Mouse (Mus musculus): ENCODE measurements around the gene Tm4sf19.

The Tm4sf19 gene

DNA sequence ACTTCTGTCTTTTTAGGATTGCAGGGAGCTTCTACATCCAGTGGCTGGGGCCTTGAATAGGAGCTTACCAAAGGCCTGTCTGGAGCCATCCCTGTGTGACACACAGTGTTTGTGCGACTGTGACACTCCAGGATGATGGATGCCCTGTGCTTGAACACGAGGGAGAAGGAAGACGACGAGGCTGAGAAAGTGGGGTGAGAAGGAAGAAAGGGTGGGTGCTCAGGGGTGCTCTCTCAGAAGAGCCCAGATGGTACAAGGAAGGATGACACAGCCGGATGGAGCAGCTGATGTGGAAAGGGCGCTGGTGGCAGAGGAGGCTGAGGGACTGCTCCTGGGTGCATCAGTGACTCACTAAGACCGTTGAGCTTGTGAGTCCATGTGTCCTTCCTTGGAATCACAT lies at the start of gene Tm4sf19:
Gene Tm4sf19, plus strand, starts transcription at position 240 of the 400 bp plus-strand sequence.
- in situ Hi-C loops (cut with MseI, MboI): no loop called here

DNA sequence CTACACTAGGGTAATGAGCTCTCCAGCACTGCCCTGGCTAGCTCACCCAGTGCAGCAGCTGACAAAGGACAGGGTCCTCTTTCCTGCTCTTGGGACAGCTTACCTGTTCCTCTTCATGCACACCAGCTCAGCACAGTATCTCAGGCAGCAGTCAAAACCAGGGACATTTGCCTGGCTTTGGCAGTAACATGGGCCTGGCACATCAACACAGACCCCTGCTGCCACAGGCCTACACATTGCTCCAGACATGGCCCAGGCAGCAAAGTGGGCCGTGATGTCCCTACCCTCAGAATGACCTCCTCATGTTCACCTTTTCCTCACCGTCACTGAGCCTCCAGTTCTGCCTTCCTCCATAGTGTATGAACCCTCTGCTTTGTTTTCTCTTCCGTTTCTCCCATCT lies 49.5 kb upstream of the Tm4sf19 start:
- in situ Hi-C loops (cut with MseI, MboI): no loop called here

DNA sequence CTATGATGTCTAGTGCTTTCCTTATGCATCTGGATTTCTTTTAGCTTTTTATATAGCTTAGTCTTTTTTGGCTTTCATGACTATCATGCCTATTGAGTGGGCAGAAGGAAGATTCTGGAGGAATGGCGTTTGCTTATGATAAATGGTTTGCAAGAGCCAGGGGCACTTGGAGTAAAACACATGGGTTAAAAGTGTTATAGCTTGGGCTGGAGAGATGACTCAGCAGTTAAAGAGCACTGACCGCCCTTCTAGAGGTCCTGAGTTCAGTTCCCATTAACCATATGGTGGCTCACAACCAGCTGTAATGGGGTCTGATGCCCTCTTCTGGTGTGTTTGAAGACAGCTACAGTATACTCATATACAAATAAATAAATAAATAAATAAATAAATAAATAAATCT lies 36.8 kb upstream of the Tm4sf19 start:
- in situ Hi-C loops (cut with MseI, MboI): no loop called here

DNA sequence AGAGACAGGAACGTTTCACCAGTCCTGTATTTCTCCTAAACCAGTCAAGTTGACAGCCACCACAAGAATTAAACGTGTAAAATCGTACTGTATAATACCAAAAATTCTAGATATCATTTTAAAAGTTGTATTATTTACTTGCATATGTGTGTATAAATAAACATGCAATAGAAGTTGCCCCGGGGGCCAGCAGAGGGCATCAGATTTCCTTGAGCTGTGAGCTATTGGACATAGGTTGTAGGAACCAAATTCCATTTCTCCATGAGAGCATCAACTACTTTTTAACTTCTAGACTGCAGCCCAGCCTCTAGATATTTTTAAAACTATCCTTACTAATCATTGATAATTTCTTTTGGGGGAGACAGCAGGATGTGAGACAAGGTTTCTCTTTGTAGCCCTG lies 29.0 kb upstream of the Tm4sf19 start:
- in situ Hi-C loops (cut with MseI, MboI): no loop called here

DNA sequence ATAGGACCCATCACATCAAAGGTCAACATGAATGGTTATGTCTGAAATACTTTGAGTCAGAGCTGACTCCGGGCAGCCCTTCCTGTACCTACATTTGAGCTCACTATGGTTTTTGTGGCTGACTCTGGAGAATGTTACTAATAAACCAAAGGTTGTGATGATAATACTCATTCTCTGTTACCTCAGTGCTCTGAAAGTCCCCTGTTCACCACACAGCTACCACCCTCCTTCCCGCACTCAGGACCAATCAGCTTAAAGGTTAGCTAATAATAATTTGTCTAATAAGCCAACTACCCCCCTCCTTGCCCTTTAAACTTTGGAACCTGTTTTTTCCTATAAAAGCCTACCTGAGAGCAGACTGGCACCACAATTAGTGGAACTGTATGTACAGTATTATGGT lies 20.7 kb upstream of the Tm4sf19 start:
- in situ Hi-C loops (cut with MseI, MboI): no loop called here

DNA sequence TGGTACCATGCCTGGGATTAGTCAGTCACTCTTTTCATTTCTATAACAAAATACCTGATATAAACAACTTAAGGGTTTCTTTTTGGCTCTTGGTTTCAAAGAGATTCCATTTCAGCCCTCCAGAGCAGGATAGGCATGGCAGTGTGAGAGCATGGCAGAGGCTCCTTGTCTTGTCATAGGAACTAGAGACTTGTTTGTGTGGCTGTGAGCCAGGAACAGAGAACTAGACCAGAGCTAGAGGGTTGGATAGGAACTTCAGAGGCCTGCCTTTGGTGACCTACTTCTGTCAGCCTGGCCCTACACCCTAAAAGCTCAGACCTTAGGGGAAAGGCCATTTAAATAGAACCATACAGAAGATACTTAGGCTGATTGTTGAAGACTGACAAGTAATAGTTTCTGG lies 17.4 kb upstream of the Tm4sf19 start:
- in situ Hi-C loops (cut with MseI, MboI): no loop called here

DNA sequence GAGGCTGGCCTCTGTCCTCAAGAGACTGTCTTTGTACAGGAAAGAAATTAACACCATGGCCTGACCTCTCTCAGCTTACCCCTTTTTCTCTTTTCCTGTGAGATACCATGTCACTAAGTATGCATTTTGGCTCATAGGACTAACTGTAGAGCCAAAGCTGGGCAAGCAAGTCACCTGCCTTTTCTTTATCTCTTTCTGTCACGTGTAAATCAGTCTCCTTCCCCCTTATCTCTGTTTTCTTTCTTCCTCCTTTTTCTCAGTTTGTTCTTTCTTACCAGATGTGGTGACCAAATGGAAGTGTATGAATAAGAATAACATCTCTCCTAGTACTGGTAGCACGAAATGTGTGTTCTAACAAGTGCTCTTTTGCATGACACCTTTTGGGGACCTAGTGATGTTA lies 15.4 kb upstream of the Tm4sf19 start:
- in situ Hi-C loops (cut with MseI, MboI): no loop called here

DNA sequence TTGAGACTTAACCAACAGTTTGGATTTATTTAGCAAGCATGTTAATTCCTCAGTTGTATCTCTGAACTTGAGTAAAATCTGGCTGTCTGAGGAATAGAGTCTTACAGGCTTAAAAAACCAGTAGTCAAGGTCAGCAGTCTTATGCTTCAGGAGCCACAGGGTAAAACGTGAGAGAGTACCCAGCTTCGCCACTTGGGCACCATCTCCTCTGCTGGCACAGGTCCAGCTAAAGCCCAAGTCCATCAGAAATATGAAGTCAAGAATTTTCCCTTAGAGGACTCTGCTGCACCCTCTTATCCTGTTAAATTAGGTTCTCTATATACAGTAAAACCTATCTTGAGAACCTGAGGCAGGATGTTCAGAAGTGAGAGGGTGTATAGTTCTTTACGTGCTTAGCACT lies 13.5 kb upstream of the Tm4sf19 start:
- in situ Hi-C loops (cut with MseI, MboI): no loop called here

DNA sequence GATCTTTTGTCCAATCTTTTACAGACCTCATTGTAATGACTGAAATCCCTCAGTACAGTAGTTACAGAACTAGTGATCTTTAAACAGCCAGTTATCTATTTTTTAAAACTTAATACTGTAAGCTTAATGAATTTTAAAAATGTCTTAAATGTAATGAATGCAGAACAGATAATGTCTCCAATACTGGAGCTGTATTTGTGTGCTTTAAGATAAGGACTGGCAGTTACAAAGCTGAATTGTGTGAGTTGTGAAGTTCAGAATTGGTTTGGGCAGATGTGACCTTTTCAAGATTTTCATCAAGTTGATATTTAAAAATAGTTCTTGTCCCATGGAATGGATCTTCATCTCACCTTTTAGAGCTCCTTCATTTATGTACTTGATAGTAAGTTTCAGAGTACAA lies 11.3 kb upstream of the Tm4sf19 start:
- in situ Hi-C loops (cut with MseI, MboI): no loop called here

DNA sequence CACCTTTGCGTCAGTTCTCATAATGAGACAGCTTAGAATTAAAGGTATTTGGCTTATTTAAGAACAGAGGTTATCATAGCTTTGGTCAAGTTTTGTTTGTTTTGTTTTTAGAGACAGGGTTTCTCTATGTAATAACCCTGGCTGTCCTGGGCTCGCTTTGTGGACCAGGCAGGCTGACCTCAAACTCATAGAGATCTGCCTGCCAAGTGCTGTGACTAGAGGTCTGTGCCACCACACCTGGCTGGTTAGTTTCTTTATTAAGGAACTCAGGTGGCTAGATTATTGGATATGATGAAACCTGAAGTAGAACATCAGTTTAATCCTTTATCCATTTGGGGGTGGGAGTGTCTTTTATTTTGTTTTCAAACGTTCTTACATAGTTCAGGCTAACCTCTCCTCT lies 10.5 kb upstream of the Tm4sf19 start:
- in situ Hi-C loops (cut with MseI, MboI): no loop called here

DNA sequence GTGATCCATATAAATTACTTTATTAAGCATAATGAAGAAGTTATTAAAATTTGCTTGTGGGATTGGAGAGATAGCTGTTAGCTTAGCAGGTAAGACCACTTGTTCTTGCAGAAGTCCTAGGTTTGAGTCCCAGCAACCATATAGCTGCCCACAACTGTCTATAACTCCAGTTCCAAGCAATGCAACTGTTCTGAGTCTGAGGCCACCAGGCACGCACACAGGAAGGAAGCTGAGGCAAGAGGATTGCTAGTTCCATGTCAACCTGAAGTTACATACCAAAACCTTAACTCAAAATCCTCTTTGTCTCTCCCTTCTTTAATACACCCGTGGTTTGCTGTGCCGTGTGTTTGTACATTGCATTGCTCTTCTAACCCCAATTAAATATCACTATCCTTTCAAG lies 9.4 kb upstream of the Tm4sf19 start:
- in situ Hi-C loops (cut with MseI, MboI): no loop called here

DNA sequence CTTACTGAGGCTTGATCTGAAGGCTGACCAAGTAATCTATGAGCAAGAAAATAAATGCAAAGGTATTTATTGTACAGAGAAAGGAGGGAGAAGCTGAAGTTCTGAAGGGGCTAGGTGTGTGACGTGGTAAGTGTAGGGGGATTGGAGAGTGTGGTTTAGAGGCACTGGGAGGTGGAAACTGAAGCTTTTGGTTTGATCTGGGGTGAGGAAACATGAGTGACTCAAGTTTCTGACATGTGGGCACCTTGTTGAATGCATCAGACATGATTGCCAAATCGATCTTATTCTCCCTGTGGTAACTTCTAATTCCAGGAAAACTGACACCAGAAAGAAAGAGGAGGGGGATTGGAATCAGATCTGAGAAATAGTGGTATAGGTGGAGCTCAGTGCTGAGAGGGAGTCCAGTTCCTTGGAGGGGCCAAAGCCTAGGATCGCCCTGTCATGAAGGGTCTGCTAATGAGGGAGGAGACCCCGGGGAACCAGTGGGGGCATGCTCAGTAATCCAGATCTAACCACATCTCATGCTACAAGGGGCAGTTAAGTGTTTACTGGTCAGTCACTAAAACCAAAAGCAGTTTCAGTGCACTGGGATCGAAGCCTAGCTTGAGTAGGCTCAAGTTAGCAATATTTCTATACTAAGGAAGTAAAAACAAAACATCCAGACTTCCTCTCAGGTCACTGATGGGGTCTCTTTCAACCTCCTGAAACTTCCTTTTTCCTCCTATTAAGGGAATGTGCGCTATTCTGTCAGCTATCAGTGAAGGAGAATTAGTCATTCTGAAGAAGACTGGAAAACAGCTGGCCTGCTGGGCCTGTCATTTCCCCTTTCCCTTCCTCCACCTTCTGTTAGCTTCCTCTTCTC lies 4.4 kb upstream of the Tm4sf19 start:
- in situ Hi-C loops (cut with MseI, MboI): no loop called here

DNA sequence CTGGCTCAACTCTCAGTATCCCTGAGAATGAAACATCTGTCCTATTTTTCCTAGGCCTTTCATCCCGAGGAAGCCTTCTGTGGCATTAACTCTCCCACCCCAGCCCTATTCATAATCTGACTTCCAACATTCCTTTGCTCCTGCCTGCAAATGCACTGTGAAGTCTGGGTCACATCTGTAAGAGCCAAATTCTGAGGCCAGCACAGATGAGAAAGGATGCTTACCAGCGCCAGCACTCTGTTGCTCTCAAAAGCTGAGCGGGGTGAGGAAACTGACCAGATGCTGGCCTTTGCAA lies 3.8 kb upstream of the Tm4sf19 start:
- in situ Hi-C loops (cut with MseI, MboI): no loop called here

DNA sequence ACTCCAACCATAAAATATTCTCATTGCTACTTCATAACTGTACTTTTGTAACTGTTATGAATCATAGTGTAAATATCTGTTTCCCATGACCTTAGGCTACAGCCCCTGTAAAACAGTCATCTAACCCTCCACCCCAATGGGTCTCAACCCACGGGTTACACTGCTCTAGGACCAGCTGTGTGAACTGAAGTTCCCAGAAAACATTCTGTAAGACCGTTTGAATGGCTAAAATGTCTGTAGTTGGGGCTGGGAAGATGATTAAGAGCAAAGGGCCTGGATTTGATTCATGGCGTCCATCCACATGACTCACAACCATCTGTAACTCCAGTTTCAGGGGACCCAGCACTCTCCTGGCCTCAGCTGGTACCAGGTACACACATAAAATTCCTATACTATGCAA lies 2.1 kb upstream of the Tm4sf19 start:
- in situ Hi-C loops (cut with MseI, MboI): no loop called here

DNA sequence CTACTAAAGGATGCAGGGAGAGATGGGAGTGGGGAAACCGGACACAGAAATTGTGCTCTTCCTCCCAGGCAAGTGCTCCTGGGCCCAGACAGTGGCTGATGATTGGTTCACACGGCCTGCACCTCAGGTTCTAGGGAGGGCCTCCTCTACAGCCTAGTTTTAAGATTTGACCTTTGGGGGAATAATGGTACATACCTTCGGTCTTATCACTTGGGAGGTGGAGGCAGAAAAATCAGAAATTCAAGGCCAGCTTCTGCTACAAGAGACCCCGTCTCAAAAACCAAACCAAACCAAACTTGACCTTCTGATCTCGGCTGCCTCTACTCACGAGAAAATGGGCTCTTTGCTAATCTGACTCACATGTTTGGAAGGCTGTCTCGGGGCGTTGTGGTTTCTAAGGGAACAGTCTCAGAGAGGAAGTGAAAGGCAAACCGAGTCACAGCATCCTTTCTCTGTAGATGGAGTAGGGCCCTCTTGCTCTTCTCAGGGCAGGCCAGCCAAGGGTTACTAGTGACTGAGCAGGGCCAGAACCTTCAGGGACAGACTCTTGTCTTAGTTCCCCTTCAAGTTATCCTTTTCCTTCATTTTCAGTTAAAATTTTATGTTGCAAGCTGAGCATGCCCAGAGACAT lies 1.1 kb downstream of the Tm4sf19 start:
- in situ Hi-C loops (cut with MseI, MboI): no loop called here

DNA sequence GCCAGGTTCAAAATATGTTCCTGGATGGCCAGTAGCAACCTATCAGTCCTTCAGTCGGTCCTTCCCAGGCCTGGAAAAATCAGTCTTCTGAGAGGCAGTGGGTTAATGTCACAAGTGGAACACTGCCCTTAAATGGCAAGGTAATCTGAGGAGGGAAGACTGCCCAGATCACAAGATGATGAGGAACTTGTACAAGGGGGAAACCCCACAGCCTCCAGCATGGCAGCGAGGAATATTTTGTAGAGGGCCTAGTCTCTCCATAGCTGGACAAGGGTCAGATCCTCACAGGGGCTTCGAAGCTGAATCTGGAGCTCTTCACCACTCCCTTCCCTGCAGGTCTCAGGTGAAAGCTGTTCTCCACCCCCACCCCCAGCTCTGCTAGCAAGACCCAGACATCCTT lies 2.5 kb downstream of the Tm4sf19 start:
- in situ Hi-C loops (cut with MseI, MboI): no loop called here

DNA sequence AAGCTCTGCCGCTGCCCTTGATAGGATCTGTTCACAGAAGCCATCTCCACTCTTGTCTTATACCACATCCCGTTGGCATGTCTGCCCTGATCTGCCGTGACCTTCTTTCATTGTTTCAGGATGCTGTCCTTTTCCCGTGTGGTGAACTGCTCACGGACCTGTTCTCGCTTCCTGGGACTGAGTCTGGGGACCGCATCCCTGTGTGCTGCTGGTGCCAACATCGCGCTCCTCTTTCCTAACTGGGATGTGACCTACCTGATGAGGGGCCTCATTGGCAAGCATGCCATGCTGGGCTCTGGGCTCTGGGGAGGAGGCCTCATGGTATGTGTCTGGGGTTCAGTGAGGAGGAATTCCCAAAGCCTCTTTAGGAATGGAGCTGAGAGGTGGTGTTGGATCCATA lies 5.4 kb downstream of the Tm4sf19 start:
- in situ Hi-C loops (cut with MseI, MboI): no loop called here

DNA sequence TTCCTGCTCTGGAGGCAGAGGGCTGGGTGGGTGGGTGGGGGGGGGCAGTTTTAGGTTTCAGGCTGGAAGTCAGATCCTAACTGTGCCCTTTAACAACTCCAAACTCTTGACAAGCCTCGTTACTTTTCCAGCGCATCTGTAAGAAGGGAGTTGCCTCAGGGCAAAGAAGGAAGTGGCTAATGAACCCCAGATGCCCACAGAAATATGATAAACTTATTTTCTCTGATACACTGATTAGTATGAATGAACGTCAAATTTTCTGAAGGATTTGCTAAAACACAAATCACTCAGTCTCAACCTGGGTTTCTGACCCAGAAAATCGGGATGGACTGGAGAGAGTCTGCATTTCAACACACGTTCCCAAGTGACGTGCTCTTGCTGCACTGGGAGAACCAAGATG lies 6.4 kb downstream of the Tm4sf19 start:
- in situ Hi-C loops (cut with MseI, MboI): no loop called here

DNA sequence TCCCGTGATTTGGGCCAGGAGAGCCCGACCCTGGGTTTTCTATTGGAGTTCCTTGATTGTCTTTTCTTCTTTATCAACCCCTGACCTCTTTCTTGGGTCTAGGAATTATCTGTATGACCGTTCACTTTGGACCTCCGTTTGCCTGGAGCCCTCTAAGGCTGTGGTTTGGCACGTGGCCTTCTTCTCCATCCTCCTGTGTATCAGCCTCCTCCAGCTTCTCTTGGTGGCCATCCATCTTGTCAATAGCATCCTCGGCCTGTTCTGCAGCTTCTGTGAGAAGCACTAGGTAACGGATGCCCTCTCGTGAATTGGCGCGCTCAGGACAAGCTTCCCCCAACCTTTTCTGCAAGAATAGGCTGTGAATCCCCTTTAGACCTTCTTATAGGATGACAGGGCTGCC lies 7.4 kb downstream of the Tm4sf19 start:
- in situ Hi-C loops (cut with MseI, MboI): no loop called here

DNA sequence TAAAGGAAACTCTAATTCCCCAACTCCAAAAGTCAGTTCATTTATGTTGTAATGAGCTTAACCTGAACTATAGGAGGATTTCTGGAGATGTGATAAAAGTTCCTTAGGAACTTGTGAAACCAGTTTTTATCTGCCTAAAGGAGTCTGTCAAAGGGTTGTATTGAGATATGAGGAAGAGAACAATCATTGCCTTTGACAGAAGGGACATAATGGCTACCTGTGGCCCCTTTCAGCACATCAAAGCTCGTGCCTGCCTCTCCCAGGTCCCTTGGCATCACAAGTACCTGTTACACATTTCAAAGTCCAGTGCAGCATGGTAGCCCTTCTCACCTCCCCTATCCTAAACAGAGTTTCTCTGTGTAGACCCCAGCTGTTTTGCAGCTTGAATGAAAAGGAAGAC lies 17.2 kb downstream of the Tm4sf19 start:
- in situ Hi-C loops (cut with MseI, MboI): no loop called here

DNA sequence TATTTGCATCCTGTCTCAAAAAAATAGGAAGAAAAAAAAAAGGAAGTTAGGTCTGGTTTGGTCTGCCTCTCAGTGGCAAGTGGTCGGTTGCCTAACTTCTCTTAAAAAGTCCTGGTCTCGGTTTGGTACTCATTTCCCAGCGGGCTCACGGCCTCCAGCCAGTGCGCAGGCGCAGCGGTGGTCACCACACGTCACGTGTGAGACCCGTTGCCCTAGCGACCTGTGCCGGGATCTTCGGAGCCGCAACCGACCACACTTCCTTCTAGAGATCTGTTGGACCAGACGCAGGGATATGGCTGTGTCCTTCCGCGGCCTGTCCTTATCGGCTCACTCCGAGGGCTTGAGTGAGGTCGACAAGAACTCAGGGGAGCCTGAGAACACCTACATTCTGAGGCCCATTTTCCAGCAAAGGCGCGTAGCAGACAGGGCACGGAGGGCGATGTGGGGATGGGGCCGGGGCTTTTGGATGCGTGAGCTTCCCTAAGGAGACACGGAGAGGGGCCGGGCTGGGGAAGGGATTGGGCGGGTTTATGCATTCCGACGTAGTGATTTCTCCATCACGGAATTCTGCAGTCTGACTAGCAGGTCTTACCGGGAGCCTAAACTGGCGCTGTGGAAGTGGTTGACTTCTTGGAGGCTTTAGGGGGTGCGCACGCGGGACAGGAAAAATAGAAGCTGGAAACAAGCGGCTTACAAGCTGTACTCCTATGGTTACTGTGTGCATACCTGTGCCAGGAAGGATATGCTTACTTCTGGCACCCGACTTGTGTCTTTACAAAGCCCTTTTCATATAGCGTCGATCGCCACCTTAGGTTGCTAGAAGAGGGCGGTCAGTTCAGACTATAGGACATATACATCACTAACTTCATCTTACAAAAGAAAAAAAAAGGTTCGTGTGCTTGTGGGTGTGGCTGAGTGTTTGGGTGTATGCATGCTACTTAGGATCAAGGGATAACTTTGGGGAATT lies 19.5 kb downstream of the Tm4sf19 start, which contains the start of gene Tctex1d2:
Gene Tctex1d2, plus strand, starts transcription at position 186 of the 967 bp plus-strand sequence.
- in situ Hi-C loops (cut with MseI, MboI): no loop called here

DNA sequence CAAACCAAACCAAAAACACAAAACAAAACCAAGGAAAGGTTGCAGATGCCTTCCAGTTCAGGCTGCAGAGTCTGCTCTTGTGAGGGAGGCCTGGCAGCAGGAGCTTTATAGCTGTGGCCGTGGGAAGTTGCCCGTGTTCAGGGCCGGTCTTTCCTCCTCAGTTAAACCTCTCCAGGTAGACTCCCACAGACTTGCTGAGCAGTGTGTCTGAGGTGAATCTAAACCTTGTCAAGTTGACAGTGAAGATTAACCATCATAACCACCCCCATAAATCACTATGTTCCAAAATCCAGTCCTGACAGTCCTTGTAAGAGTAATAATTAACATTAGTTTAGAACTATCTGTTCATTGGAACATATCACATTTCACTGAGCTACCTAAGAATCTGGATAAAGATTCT lies 27.2 kb downstream of the Tm4sf19 start:
- in situ Hi-C loops (cut with MseI, MboI): no loop called here

Measured in mouse trophoblast stem cell (cell line).